Mouse (Mus musculus) common myeloid progenitor, adult 5-6 weeks (primary cell): ENCODE data around the gene Tmem159. TPM values are rescaled to one million over a fixed set of nuclear protein-coding genes. Genes with fewer than 3 reads are reported as not detected.

Experiments used
- ATAC-seq: replicated peaks from 2 replicates; pipeline ENCODE4 v1.8.0; 2016; ENCODE audit warnings: low read depth, mild to moderate bottlenecking, moderate TSS enrichment, inconsistent platforms; ENCODE audit not compliant: poor library complexity, severe bottlenecking
- total RNA-seq: library from RNA; stranded (forward); fragments of 200-1000, 187-1606 nt; gene quantifications from 2 replicates; pipeline ENCODE4 v1.2.3, GENCODE M21; 2017

Gene Tmem159
- total RNA-seq, 1 experiment from 2014 or later: 5.9 TPM

DNA sequence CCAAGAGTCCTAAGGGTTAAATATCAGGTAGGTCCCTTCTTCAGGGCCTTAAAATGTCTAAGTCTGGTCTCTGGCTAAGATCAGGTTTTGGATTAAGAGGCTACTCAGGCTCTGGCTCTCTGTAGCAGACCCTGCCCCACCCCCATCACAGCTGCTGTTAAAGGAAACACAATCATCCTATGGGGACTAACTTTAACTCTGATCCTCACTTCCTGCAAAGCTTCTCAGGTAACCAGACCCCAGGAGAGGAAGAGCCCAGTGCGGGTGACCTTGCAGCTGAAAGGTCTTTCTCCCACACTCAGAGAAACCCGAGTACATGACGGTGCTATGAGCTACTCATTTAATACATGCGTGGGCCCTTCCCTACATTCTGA lies 25.5 kb downstream of the Tmem159 start:
- ATAC-seq: no peak

DNA sequence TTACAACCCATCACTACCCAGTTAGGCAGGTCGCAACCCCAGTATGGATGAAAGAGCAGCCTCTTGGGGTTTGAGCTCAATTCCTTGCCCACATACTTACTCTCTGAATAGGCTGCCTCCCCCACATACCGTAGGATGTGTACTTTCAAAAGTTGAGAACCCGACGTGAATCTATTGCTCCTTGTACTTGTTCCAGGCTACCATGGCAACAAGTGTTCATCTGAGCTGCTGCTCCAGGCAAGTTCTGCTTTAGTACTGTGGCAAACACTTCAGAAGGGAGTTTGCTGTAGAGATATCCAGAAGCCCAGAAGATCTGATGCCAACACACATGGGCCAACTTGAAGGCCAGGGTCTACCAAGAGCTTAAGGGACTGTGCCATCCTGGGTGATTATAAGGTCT lies 26.8 kb downstream of the Tmem159 start:
- no peak for ATAC-seq

DNA sequence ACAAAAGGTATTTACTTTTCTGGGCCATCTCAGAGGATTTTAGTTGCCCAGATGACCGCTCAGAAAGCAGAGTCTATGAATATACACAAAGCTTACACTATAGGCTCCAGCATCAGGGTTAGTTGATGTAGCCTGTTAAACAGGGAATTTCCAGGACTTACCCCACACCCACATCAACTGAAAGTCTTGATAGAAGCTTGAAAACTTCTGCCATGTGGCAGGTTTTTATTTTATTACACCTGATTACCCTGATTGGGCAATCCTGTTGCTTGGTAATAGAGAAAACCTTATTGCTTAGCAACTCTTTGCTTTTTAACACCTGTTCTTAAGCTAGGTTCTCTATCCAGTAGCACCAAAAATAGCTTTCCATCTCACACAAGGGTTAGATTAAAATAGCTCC lies 40.6 kb downstream of the Tmem159 start:
- no peak for ATAC-seq

DNA sequence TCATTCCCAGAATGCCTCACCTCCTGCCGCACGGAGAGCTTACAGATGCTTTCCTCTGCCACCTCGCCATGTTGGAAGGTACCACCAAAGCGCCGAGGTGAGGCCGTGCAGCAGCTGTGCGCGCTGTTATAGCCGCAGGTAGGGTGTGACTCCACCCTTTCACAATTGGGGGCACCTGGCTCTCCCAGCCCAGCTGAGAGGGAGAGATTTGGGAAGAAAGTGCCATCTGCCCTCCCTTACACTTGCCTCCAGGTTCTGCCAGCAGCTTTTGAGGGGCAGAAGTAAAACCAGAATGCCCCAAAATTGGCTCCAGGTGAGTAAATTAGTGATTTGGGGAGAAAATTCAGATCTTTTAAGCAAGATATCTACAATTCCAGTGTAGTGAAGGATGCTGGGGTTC lies 43.0 kb downstream of the Tmem159 start, which contains the start of gene Zp2:
Zp2 (minus strand) TSS at position 101 of the 400 bp plus-strand sequence.
- ATAC-seq: no peak

DNA sequence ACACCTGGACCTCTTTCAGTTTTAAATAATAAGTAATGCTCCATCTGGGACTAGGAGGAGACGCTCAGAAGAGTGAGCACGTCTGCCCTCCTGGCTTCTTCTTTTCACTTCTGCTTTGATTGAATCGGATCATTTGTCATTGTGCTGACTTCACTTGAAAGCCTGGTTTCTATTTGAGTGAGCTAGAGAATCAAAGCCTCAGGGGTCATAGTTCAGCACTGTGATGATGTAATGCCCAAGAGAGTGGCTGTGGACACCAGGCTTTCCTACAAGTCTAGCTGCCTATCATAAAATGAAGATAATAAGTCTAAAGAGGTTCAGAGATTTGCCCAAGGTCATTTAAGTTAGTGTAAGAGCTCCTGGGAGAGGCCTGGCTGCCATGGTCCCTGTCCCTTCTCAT lies 48.1 kb downstream of the Tmem159 start:
- no peak for ATAC-seq

DNA sequence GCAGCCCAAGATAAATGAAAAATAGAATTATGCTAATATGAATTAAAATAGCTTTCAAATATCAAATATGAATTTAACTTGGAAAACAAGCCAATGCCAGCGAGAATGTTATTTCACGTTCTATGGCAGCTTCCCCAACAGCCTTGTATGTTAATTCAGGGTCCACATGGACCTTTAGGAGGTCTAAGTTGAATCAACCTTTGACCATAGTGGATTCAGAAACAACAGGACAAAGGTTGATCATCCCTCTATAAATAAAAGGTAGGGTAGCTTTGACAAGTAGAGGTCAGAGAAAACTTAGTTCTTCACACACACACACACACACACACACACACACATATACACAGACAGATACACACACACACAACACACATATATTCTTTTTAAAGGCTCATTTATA lies 48.7 kb downstream of the Tmem159 start:
- ATAC-seq: no peak

DNA sequence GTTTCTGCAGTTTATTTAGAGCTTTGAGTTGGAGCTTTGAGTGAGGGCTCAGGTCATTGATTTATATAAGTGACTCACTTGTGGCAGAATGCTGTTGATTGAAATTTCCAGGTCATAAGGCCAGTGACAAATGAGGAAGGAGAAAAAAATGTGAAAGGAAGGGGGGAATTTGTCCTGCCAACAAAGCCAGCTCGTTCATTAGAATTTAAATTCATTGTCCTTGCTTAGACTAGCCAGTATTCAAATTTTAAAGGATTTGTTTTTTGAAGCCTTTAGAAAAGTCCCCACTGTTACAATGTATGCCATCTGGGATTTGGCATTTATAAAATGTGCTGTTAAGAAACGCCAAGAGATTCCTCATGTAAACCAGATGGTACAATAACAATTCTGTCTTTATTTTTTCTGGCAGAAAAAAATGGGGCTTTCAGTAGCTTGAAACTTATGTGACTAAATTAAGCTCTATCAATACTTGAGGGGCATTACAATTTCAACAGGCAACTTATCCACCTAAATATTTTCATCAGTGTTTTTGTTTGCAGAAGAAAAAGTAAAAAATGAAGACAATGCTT lies 54.8 kb downstream of the Tmem159 start:
- ATAC-seq: no peak

DNA sequence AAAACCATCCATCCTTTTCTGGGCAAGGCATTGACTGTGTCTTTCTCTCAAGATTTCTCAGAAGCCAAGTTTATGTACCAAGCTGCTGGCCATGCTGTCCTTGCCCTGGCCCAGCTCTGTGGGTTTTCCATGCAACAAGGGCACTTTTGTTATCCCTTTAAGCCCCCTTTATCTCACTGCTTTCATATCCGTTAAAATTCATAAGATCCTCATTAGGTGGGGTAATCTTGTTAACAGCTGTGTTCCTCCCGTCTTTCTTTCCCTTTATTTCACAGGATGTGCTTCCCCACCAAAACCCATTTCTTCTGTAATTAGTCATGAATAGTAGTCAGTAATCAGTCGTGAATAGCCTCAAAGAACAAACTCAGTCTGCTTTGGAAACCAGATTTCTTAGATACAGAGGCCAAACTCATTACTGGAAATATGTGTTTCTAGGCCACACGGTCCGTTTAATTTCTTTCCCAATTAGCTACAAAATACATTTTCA lies 55.5 kb downstream of the Tmem159 start:
- ATAC-seq: no peak

DNA sequence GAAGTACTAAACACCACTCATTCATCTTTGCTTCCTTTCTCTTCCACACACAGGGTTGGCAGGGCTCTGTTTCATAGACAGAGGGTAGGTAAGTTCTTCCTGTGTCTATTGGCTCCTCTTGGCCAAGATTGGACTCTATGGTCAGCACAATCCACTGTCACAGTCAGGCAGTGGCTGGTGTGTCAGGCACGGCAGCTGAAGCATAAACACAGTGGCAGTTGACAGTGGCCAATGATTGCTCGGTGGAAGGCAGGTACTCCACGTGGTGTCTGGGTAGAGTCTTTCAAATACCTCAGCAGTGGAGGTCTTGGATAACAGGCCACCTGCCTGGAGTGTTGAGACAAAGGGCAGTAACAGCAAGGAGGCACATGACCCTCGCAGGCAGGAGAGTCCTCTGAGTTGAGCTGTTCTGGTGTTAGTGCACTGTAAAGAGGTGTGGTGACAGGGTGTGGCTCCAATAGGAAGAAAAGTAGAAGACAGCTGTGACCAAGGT lies 56.0 kb downstream of the Tmem159 start:
- no peak for ATAC-seq

DNA sequence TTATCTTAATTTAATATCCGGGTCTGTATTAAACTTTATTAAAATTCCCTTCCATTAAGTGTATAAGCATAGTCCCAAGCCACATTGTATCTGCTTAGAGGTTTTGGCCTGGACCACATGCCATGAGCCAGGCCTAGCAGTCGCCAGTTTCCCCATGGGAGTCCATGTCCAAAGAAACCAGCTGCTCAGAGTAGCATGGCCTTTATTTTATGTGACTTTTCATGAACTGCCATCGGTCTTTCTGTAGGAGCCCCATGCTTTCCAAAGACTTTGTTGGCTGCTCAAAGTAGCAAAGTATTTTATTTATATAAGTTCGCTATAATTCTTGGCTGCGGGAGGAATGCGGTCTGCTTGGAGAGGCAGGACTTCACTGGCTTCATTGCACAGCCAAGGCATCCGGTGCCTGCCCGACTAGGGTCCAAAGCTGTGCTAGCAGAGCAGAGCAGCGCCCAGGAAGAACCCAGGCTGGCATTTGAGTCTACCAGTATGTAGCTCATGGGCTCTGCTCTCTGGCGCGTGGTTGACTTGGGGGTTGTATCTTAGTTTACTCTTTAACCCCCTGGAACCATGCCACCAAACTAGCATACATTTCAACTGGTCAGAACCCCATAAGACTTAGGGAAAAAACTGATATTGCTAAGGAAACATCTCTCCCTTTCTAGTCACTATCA lies 61.6 kb downstream of the Tmem159 start:
- ATAC-seq: no peak

Other genes starting within 250 kb of the Tmem159 start
- 2.6 and 4.7 TPM in 2 replicates for gene Lyrm1, start 206.5 kb upstream of the Tmem159 start, total RNA-seq
- gene Dcun1d3, start 206.1 kb upstream of the Tmem159 start, total RNA-seq: 3.0 and 4.0 TPM in 2 replicates
- not detected in 2 replicates for gene Dnah3, start 7.1 kb upstream of the Tmem159 start, total RNA-seq
- not detected in 2 replicates for gene Zp2, start 42.9 kb downstream of the Tmem159 start, total RNA-seq
- gene Anks4b, start 71.5 kb downstream of the Tmem159 start, total RNA-seq: not detected in 2 replicates
- not detected in 2 replicates for gene Crym, start 99.8 kb downstream of the Tmem159 start, total RNA-seq
- not detected in 2 replicates for gene Abca14, start 101.6 kb downstream of the Tmem159 start, total RNA-seq
- gene Abca15, start 226.3 kb downstream of the Tmem159 start, total RNA-seq: not detected in 2 replicates